Mouse (Mus musculus): ENCODE results near the gene Galntl5.
"Not testable (repeated sequence)": the region's sequence is repeated elsewhere in the genome, so short reads cannot be mapped to it uniquely, and the experiment has no call there.

Gene Galntl5

GRCm38 (mm10) chr5:25181004-25181531 is at the start of gene Galntl5:
Gene Galntl5, plus strand, starts transcription at chr5:25181460.
- no peak for DNase-seq (ENCODE audit: low read depth, low spot score)

DNA sequence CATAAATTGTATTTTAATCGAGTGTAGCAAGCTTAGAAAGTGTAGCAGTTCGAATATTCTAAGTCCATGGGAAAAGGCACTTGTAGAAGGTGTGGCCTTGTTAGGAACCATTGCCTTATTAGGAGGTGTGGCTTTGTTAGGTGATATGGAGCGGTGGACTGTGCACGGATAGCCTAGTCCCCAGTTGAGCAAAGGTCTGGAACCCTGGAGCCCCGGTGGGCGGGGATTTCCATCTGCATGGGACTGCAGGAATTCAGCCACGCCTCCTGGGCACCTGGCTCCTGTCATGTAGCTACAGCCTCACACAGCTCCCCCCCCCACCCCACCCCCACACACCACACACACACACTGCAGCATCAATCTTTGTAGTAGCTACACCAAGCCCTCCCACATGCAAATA is 34.6 kb upstream of the Galntl5 start:
- no peak for DNase-seq (ENCODE audit: low read depth, low spot score)

- no peak for DNase-seq (ENCODE audit: low read depth, low spot score)
Observed at GRCm38 (mm10) chr5:25149331-25149965, 31.8 kb upstream of the Galntl5 start.

DNA sequence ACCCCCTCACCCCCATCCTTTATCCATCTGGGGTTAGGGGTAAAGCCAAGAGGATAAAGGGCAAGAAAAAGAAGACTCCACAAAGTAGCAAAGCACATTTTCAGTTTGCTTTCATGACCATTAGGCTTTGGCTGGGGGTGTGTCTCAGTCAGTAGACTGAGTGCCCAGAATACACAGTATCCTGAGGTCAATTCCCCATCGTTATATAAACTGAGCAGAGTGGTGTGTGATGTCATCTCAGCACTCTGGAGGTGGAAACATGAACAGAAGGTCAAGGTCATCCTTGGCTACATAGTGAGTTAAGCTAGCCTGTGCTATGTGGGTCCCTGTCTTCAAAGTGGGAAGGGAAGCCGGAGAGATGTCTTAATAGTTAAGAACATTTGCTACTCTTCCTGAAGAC is 27.8 kb upstream of the Galntl5 start:
- no peak for DNase-seq (ENCODE audit: low read depth, low spot score)

- no peak for DNase-seq (ENCODE audit: low read depth, low spot score)
Observed at GRCm38 (mm10) chr5:25153996-25154395, 27.3 kb upstream of the Galntl5 start.

DNA sequence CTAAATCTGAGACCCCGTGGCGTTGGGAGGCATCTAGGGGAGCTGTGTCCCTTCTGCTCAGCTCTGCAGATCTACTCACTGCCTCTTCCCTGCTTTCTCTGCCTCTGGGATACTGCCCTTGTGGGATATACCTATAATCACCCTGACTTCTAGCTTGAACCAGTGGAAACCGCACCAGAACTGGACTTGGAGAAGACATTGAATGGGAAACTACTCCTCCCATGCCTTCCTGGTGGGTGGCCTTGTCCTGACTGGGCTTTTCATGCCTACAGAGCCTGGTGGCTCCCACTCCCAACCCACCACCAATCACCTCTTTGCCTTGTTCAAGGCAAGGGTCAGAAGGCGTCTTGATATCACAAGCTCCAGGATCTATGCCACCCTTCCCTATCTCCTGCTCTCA is 26.4 kb upstream of the Galntl5 start:
- DNase-seq (ENCODE audit: low read depth, low spot score), result no peak

DNA sequence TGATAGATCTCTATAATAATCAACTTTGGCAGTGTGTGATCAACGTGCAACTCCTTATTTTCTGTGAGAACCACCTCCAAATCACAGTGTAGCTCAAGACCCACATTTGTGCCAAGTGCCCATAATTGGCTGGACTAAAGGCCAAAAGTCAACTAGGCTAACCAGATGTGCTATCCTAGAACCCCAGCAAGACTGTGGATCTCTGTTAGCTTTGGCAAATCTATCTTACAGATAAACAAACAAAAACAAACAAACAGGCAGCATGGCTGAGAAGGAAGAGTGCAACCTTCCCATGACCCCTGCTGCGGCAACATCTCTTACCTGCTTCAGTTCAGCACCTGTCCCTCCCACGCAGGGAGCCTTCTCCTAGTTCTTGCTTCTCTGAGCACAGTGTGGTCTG is 25.9 kb upstream of the Galntl5 start:
- DNase-seq (ENCODE audit: low read depth, low spot score), result no peak

DNA sequence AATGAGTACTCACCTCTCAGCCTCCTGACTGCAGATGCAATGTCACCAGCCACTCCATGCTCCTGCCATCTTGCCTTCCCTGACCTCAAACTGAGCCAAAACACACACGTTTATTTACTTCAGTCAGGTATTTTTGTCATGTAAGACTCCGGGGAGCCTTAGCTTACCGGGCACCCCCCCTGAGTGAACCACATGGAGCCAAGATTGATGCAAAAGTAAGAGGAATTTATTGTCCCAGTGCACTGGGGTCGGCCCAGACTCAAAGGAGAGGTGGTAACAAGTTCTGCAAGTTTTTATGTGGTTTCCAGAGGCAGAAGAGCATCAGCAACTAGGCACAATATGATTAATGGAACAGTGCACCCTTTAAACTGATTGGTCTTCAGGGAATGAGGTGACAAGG is 24.1 kb upstream of the Galntl5 start:
- DNase-seq (ENCODE audit: low read depth, low spot score), result no peak

DNA sequence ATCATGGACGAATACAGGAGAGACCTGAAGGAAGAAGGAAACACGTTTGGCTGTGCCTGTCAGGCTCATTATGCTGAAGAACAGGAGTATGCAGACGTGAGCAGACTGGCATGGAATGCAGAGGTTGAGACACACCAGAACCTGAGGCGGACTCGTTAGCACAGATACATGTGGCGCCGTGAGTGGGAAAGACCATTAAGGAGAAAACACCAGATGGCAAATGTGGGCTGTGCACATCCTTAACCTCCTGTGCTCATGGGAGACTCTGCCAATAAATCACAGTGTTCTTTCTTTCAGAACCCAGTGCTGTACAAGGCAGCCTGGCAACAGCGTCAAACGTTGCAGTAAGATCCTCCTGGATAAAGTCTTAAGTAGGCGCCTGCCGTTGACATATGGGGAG is 20.7 kb upstream of the Galntl5 start:
- no peak for DNase-seq (ENCODE audit: low read depth, low spot score)

GRCm38 (mm10) chr5:25162981-25163380 is 18.3 kb upstream of the Galntl5 start:
- DNase-seq (ENCODE audit: low read depth, low spot score), result no peak

DNA sequence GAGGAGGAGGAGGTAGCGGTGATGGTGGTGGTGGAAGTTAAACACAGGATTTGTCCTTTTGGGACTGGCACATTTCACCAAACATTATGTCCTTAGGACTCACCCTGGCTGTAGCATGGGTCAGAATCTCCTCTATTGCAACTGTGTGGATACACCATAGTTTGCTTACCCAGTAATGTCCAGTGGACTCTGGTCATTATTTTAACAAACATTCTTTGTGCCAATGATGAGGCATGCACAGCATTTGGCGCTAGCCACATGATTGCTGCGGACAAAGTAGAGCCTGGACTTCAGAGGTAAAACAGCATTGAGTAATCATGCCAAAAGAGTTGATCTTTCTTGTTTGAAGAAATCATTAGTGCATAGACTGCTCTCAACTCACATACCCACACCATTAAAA is 17.3 kb upstream of the Galntl5 start:
- no peak for DNase-seq (ENCODE audit: low read depth, low spot score)

- DNase-seq (ENCODE audit: low read depth, low spot score), result no peak
Observed at GRCm38 (mm10) chr5:25164341-25164740, 16.9 kb upstream of the Galntl5 start.

GRCm38 (mm10) chr5:25165102-25165788 is 16.0 kb upstream of the Galntl5 start:
- DNase-seq (ENCODE audit: low read depth, low spot score), result peak; percentile 21

- DNase-seq (ENCODE audit: low read depth, low spot score), result no peak
Observed at GRCm38 (mm10) chr5:25165789-25166135, 15.5 kb upstream of the Galntl5 start.

- DNase-seq (ENCODE audit: low read depth, low spot score), result peak; percentile 28
Observed at GRCm38 (mm10) chr5:25166665-25167064, 14.6 kb upstream of the Galntl5 start.

GRCm38 (mm10) chr5:25177937-25178336 is 3.3 kb upstream of the Galntl5 start:
- DNase-seq (ENCODE audit: low read depth, low spot score), result not testable (repeated sequence)

DNA sequence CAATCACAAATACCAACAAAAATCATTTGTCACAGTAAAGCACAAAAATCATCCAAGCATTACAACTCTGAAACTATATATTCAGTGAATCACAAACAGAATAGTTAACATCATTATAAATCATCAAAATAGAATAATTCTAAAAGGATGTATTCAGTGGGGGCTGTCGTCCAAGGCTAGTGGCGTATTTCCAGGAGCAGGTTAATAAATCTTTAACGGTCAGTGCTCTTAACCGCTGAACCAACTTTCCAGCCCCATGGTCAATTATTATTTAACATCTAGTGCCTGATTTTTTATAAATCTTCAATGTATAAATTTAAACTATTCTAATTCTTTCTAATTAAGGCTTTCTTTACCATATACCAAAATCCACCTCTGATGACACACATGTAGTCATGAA is 2.7 kb upstream of the Galntl5 start:
- not testable (repeated sequence) for DNase-seq (ENCODE audit: low read depth, low spot score)

GRCm38 (mm10) chr5:25179284-25179683 is 2.0 kb upstream of the Galntl5 start:
- peak; percentile 56 for DNase-seq (ENCODE audit: low read depth, low spot score)

DNA sequence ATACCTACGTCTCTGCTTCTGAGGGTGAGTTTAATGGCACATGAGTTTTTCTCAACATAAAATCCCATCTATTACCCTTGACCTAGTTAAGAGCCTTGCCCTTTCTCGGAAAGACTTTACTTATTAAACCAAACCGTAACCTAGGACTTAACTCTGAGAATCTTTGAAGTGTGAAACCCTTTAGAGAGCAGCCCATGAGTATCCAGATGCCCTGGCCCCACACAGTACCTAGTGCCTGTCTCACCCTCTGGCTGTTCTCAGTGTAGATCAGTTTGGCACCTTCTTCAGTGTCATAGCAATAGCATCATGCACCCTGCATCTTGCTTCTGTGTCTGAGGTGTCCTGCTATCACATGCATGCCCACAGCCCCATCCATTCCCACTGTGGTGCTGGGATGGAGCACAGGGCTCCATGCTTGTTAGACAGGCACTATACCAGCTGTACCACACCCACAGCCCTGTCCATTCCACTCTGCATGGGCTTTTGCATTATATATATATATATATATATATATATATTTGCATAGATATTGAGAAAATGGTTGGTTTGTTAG is 1.2 kb upstream of the Galntl5 start:
- DNase-seq (ENCODE audit: low read depth, low spot score), result no peak

DNA sequence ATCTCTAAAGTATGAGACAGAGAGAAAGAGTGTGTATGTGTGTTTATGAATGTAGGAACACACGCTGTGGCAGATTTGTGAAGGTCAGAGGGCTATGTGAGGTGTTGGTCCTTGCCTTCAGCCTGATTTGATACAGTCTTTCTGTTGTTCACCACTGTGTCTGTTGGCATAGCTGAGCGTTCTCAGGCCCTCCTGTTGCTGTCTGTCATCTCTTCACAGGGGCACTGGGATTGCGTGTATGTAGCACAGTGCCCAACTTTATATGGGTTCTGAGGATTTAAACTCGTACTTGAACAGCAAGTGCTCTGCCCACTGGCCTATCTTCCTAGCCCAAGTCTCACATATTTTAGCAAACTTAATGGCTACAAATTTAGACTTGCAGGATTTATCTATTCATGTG is 2.3 kb downstream of the Galntl5 start:
- DNase-seq (ENCODE audit: low read depth, low spot score), result no peak

GRCm38 (mm10) chr5:25184594-25184993 is 3.3 kb downstream of the Galntl5 start:
- DNase-seq (ENCODE audit: low read depth, low spot score), result no peak

- DNase-seq (ENCODE audit: low read depth, low spot score), result no peak
Observed at GRCm38 (mm10) chr5:25187727-25188126, 6.5 kb downstream of the Galntl5 start.

- peak; percentile 51 for DNase-seq (ENCODE audit: low read depth, low spot score)
Observed at GRCm38 (mm10) chr5:25188802-25189201, 7.5 kb downstream of the Galntl5 start.
